Mouse (Mus musculus) kidney, embryonic 14.5 days (tissue): ENCODE results near the gene Gm49380. TPM values are rescaled to one million over a fixed set of nuclear protein-coding genes. Genes with fewer than 3 reads are reported as not detected.

Source experiments
- ATAC-seq: fragments of 200-750 bp; cut with Nextera tagmentation; 2 replicates; pipeline ENCODE4 v1.8.0; 2017; ENCODE audit warnings: moderate number of reproducible peaks, mild to moderate bottlenecking, moderate TSS enrichment, moderate library complexity; ENCODE audit not compliant: low FRiP score, low TSS enrichment
- H3K27ac ChIP-seq: fragments of 300-500 bp; sonication (generic); 2 replicates; pipeline ENCODE4 v1.5.1; 2014; ENCODE audit warnings: low read depth, mild to moderate bottlenecking, low read length, moderate library complexity, mixed read lengths
- H3K27me3 ChIP-seq: fragments of 300-500 bp; sonication (generic); 2 replicates; pipeline ENCODE4 v1.6.1; 2014; ENCODE audit warnings: mild to moderate bottlenecking, low read length; ENCODE audit not compliant: control insufficient read depth, insufficient read depth
- H3K36me3 ChIP-seq: fragments of 300-500 bp; sonication (generic); 2 replicates; pipeline ENCODE4 v1.6.1; 2014; ENCODE audit warnings: low read length, mixed read lengths; ENCODE audit not compliant: control insufficient read depth, insufficient read depth
- H3K4me1 ChIP-seq: fragments of 300-500 bp; sonication (generic); 2 replicates; pipeline ENCODE4 v1.6.1; 2014; ENCODE audit warnings: low read length, mixed read lengths; ENCODE audit not compliant: control insufficient read depth, insufficient read depth
- H3K4me2 ChIP-seq: fragments of 300-500 bp; sonication (generic); replicated peaks from 2 replicates; pipeline ENCODE4 v1.6.1; 2014; ENCODE audit warnings: low read depth, mild to moderate bottlenecking, low read length
- H3K4me3 ChIP-seq: fragments of 300-500 bp; sonication (generic); 2 replicates; pipeline ENCODE4 v1.5.1; 2014; ENCODE audit warnings: mild to moderate bottlenecking, low read length
- H3K9ac ChIP-seq: fragments of 300-500 bp; sonication (generic); 2 replicates; pipeline ENCODE4 v1.6.1; 2014; ENCODE audit warnings: low read depth, mild to moderate bottlenecking, low read length, moderate library complexity
- H3K9me3 ChIP-seq: fragments of 300-500 bp; sonication (generic); 2 replicates; pipeline ENCODE4 v1.6.1; 2016; ENCODE audit warnings: low read length; ENCODE audit not compliant: control insufficient read depth
- WGBS: fragments of 180-500 bp; shearing (Covaris S2); extraction: QIAGEN DNeasy Blood & Tissue Kit; methylation state at CpG from one replicate; pipeline ENCODE4 v1.1.7; 2014; 5-methylcytosine and 5-hydroxymethylcytosine counted together
- polyA plus RNA-seq: library from polyadenylated mRNA; unstranded; fragments of >200 nt; fragmentation: Nextera tagmentation; extraction: Ambion mirVana; gene quantifications from 2 replicates; pipeline ENCODE4 v1.2.1, GENCODE M21; 2014

Gm49380 gene
- polyA plus RNA-seq, 1 experiment from 2014 or later: 0.14 TPM

GRCm38 (mm10) chr9:44075996-44076763 lies 37.1 kb downstream of the Gm49380 start:
- H3K4me2 ChIP-seq: no peak overlapping the region
- H3K27ac ChIP-seq: peak overlapping the region; percentile 11; the same call in 1 of the 2 replicates
- WGBS: 64% methylated on average over 16 of the region's 16 CpGs
- no peaks in the 10 kb centered on the region for H3K36me3 ChIP-seq
- no peaks in the 10 kb centered on the region for H3K9me3 ChIP-seq
- H3K27me3 ChIP-seq: no peaks in the 10 kb centered on the region
- H3K4me3 ChIP-seq: no peak overlapping the region
- H3K9ac ChIP-seq: no peak overlapping the region
- peaks cover 27% of the 10 kb centered on the region for H3K4me1 ChIP-seq
- no peak for ATAC-seq

DNA sequence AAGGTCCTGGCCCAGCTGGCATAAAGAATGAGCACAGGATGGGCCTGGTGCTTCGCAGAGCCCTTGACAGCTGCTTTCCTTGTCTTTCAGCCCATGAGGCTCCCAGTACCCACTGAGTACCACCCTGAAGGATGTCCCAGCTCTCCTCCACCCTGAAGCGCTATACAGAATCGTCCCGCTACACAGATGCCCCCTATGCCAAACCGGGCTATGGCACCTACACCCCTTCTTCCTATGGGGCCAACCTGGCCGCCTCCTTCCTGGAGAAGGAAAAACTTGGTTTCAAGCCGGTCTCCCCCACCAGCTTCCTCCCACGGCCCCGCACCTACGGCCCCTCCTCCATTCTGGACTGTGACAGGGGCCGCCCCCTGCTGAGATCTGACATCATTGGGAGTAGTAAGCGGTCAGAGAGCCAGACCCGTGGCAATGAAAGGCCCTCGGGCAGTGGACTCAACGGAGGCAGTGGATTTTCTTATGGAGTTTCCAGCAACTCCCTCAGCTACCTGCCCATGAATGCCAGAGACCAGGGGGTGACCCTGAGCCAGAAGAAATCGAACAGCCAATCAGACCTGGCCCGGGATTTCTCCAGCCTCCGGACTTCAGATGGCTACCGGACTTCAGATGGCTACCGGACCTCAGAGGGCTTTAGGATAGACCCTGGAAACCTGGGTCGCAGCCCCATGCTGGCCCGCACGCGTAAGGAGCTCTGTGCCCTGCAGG lies 37.9 kb downstream of the Gm49380 start:
- WGBS: 67% methylated on average over 24 of the region's 24 CpGs

DNA sequence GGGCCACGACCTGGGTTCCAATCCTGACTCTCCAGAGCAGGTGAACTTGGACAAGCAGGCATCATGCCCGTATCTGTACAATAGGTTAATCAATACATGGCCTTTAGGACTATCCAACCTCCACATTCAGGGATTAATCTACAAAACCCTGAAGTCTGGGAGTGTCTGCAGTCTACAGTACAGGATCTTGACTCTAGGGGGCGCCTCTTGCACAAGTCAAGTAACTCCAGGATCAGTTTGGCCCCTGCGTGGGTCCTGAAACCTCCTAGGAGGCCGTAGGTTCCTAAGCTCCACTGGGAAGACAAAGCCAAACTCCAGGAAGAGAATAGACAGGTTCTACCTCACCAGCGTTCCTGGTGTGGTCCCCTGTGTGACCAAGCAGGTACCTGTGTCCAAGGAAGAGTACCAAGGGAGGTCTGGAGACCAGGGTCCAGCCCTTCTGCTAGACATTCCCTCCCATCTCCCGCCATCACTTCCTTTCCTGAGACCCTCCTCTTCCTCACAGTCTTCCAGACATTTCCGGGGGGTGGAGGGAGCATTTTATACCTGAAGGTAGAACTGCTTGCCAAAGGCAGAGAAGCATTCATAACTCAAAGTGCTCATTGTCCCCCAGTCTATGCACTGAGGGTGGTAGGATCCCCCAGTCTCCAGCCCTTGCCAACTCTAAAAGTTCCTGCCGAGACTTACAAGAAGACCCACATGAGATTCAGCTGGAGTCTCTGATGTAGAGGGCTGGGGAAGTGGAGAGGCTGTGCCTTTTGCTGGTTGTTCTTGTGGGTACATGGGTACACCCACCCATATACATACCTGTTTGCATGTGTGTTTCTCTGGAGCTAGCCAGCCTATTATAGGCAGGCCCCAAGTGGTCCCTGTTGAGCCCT lies 38.7 kb downstream of the Gm49380 start:
- no peak for ATAC-seq
- WGBS: 64% methylated on average over 9 of the region's 9 CpGs
- H3K4me1 ChIP-seq: peaks cover 35% of the 10 kb centered on the region

More for the DNA sequence above, 37.9 kb downstream of the Gm49380 start:
- Histone ChIP-seq H3K27ac (peak overlapping the region; percentile 11; the same call in 1 of the 2 replicates), H3K9ac (no peak overlapping the region), H3K9me3 (no peaks in the 10 kb centered on the region), H3K4me3 (no peak overlapping the region), H3K4me2 (no peak overlapping the region), H3K4me1 (peaks cover 34% of the 10 kb centered on the region), H3K36me3 (no peaks in the 10 kb centered on the region), H3K27me3 (no peaks in the 10 kb centered on the region)
- no peak for ATAC-seq

DNA sequence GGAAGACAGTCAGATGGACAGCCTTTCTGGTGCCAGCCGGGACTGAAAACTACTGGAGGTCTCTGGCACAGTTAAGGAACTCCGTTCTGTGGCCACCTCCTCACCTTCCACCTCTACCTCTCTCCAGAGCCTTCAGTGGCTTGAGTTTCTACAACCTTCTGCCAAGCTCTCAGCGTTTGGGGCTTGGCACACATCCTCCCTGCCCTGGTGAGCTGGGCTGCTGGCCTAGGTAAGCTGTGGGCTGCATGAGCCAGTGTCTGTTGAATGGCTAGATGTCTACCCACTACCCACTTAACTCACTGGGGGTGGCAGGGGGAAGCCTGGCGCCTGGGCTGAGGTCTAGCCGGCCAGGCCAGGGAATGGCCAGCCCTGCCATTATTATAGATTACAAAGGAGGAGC lies 40.2 kb downstream of the Gm49380 start:
- Histone ChIP-seq H3K4me3 (no peak overlapping the region), H3K9ac (no peak overlapping the region), H3K4me2 (no peak overlapping the region), H3K36me3 (no peaks in the 10 kb centered on the region), H3K27me3 (no peaks in the 10 kb centered on the region), H3K27ac (no peak overlapping the region), H3K4me1 (peaks cover 23% of the 10 kb centered on the region), H3K9me3 (no peaks in the 10 kb centered on the region)
- 66% methylated on average over 5 of the region's 5 CpGs for WGBS
- ATAC-seq: no peak

More for the DNA sequence above, 38.7 kb downstream of the Gm49380 start:
- H3K27ac ChIP-seq: no peak overlapping the region
- H3K4me2 ChIP-seq: no peak overlapping the region
- no peak overlapping the region for H3K4me3 ChIP-seq
- H3K36me3 ChIP-seq: no peaks in the 10 kb centered on the region
- H3K27me3 ChIP-seq: no peaks in the 10 kb centered on the region
- H3K9me3 ChIP-seq: no peaks in the 10 kb centered on the region
- H3K9ac ChIP-seq: no peak overlapping the region

DNA sequence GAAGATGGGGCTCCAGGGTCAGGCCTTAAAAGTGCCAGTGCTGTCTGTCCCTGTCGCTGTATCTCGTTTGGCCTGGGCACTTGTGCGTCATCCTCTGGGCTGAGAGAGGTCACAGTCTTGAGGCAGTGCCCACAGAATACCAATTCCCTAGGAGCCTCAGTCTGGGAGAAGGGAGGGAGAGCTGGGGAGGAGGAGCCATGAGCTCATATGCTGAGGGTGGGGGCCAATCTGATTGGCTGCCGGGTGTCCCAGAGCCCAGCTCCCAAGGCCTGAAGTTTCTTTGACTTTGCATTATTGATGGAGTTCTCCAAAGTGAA lies 40.7 kb downstream of the Gm49380 start:
- no peak overlapping the region for H3K27ac ChIP-seq
- no peak overlapping the region for H3K9ac ChIP-seq
- H3K4me1 ChIP-seq: peaks cover 23% of the 10 kb centered on the region
- no peak for ATAC-seq
- no peaks in the 10 kb centered on the region for H3K27me3 ChIP-seq
- H3K9me3 ChIP-seq: no peaks in the 10 kb centered on the region
- no peak overlapping the region for H3K4me2 ChIP-seq
- no peaks in the 10 kb centered on the region for H3K36me3 ChIP-seq
- H3K4me3 ChIP-seq: no peak overlapping the region
- WGBS: 50% methylated on average over 3 of the region's 4 CpGs

DNA sequence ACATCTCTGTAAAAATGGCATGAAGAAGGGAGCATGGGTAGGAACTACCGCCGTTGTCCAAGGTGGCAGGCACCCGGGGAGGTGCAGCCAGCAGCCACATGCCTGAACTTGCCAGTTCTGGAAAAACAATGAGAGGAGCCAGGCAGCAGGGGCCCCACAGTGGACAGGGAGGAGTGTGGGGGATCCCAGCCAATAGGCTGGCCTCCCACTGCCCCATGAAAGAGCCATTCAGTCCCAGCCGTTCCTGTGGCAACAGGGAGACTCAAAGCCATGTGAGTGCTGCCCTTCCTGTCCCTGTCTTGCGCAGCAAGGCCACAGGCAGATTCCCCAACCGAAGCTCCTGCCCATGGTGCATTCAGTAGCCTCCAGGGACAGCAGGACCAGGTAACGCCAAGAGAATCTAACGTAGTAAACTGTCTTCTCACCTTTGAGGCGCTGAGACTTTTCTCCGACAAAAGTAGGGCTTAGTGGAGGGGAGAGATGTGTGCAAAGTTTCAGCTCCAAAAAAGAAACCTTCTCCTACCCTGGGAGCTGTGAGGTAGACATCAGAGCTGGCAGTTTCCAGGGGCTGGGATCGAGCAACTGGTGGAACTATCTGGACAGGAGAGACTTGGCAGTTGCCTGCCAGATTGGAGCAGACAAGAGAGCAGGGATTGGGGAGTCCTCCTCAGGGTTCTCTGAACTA lies 41.2 kb downstream of the Gm49380 start:
- ATAC-seq: no peak
- Histone ChIP-seq H3K9me3 (no peaks in the 10 kb centered on the region), H3K4me2 (peak overlapping the region; percentile 15; the same call in 1 of the 2 replicates), H3K36me3 (no peaks in the 10 kb centered on the region), H3K4me3 (no peak overlapping the region), H3K27me3 (no peaks in the 10 kb centered on the region), H3K9ac (peak overlapping the region; percentile 23; the same call in 1 of the 2 replicates), H3K27ac (no peak overlapping the region), H3K4me1 (peaks cover 23% of the 10 kb centered on the region)
- 23% methylated on average over 11 of the region's 11 CpGs for WGBS

- Histone ChIP-seq H3K27ac (no peak overlapping the region), H3K4me3 (no peak overlapping the region), H3K4me1 (peaks cover 23% of the 10 kb centered on the region), H3K27me3 (no peaks in the 10 kb centered on the region), H3K4me2 (no peak overlapping the region), H3K9ac (0 out of 2 replicates have a peak overlapping the region, but pooled peaks have one; percentile 34), H3K36me3 (no peaks in the 10 kb centered on the region), H3K9me3 (no peaks in the 10 kb centered on the region)
- WGBS: 24% methylated on average over 8 of the region's 8 CpGs
- no peak for ATAC-seq
Observed at GRCm38 (mm10) chr9:44070844-44071231, 42.5 kb downstream of the Gm49380 start.

DNA sequence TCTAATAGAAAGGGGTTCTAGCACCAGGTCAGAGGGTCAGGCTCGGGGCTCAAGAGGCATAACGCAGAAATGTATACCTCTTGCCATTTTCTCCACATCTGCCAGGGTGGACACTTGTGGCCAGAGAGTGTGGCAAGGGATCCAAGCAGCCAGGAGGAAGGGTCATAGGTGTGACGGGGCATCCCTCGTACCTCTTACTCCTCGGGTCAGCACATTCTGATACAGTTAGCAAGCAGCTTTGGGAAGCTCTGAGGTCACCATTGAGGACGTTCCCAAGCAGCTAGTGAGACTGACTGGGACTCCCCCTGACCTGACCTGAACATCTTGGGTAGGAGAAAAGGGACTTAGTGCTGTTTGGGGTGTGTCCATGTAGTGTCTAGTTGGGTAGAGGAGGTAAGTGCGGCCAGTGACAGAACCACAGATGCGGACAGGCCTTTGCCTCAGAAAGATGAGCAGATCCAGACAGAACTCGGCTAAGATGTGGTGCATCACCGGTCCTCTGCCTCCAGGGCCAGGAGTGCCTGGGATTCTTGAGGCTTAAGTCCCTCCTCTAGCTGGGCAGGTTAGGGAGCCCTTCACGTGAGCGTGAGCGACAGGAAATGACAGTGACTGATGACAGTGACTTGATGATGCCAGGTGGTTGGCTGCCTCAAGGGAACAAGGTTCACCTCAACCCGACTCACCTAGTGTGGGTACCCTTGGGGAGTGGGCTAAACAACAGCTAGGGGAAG lies 43.0 kb downstream of the Gm49380 start:
- Histone ChIP-seq H3K27me3 (no peaks in the 10 kb centered on the region), H3K27ac (no peak overlapping the region), H3K4me2 (no peak overlapping the region), H3K9ac (no peak overlapping the region), H3K36me3 (no peaks in the 10 kb centered on the region), H3K4me1 (peaks cover 23% of the 10 kb centered on the region), H3K9me3 (no peaks in the 10 kb centered on the region), H3K4me3 (no peak overlapping the region)
- WGBS: 61% methylated on average over 14 of the region's 14 CpGs
- no peak for ATAC-seq
